Mouse (Mus musculus) megakaryocyte, embryonic 14.5 days (primary cell): Measurements from ENCODE around the gene Cpm. TPM values are rescaled to one million over a fixed set of nuclear protein-coding genes. Genes with fewer than 3 reads are reported as not detected.

Source experiments
- H3K27me3 ChIP-seq: replicated peaks from 2 replicates; pipeline ENCODE3; 2012; ENCODE audit warnings: inconsistent platforms
- H3K36me3 ChIP-seq: replicated peaks from 2 replicates; pipeline ENCODE3; 2012; ENCODE audit warnings: low read length, inconsistent platforms, mixed read lengths
- H3K4me1 ChIP-seq: 2 replicates; pipeline ENCODE4 v1.6.1; 2012; ENCODE audit warnings: inconsistent platforms
- H3K4me3 ChIP-seq: replicated peaks from 2 replicates; pipeline ENCODE3; 2012; ENCODE audit warnings: moderate library complexity, mild to moderate bottlenecking, inconsistent platforms
- H3K9me3 ChIP-seq: 2 replicates; pipeline ENCODE4 v1.6.1; 2012; ENCODE audit warnings: inconsistent platforms
- FLI1 ChIP-seq: IDR thresholded peaks from 2 replicates; pipeline ENCODE4 v1.6.1; 2012; ENCODE audit warnings: low read length, inconsistent platforms, mixed read lengths
- GATA1 ChIP-seq: IDR thresholded peaks from 3 replicates; pipeline ENCODE4 v1.6.1; 2012; ENCODE audit warnings: mixed read lengths, low read length, inconsistent platforms, borderline replicate concordance
- polyA plus RNA-seq: library from polyadenylated mRNA; stranded (reverse); fragments of >175 nt; gene quantifications from 2 replicates; pipeline ENCODE4 v1.2.3, GENCODE M21; 2012; ENCODE audit warnings: low replicate concordance; ENCODE audit not compliant: insufficient read depth

The Cpm gene
- polyA plus RNA-seq, 1 experiment, result not detected

DNA sequence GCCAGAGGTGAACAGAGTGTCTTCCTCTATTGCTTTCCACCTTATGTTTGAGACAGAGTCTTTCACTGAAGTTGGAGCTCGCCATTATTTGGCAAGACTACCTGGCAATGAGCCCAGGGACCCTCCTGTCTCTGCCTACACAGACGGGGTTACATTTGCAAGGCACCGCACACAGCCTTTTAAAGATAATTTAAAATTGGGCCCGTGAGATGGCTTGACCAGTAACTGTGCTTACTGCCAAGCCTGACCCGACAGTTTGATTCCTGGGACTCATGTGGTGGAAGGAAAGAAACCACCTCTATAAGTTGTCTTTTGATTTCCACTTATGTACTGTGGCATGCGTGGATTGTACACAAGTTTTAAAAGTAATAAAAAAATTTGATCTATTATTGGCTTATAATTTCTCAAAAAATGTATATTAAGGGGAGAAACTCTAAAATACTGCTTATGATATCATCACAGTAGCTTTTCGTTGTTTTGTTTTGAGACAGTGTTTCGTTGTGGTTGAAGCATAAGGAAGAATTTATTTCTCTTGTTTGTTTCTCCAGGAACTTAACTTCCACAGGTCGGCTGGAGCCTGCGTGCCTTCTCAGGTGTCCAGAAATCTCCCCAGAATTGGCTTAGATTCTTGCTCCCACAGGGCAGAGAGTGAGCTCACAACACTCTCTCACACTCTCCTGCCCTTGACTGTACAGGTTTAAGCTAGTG, 5.2 kb downstream of the Cpm start:
- H3K36me3 ChIP-seq, result no peaks in the 10 kb centered on the region
- H3K4me3 ChIP-seq, result no peak overlapping the region
- H3K27me3 ChIP-seq, result peaks cover 33% of the 10 kb centered on the region
- H3K9me3 ChIP-seq, result peaks cover 13% of the 10 kb centered on the region
- H3K4me1 ChIP-seq, result peaks cover 7% of the 10 kb centered on the region
- no peak for TF ChIP-seq GATA1

DNA sequence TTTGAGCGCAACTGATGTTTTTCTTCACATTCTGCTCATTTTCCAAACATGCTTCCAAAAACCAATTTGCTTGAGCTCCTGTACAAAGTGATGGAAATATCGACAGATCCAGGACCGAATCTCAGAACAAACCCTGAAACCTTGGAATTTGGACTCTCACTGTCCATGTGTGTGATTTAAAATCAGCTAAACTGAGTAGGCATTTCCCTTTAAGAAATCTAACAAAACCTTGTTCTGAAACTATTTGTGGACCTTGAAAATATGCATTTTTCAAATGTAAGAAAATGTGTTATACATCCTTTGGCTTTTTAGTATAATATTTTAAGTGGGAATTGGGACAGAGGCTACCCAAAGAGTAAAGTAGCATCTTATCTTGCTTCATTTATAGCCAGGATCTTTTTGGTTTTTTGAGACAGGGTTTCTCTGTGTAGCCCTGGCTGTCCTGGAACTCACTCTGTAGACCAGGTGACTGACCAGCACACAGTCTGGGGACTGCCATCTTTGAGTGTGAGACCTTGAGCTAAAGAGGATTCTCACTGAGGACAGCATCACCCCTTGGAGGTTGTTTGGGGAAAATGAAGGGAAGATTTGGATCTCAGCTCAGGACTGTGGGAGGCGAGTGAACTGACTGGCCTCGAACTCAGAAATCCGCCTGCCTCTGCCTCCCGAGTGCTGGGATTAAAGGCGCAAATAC, 5.9 kb downstream of the Cpm start:
- TF ChIP-seq FLI1 (no peak), GATA1 (no peak)
- peaks cover 13% of the 10 kb centered on the region for H3K9me3 ChIP-seq
- no peak overlapping the region for H3K4me3 ChIP-seq

DNA sequence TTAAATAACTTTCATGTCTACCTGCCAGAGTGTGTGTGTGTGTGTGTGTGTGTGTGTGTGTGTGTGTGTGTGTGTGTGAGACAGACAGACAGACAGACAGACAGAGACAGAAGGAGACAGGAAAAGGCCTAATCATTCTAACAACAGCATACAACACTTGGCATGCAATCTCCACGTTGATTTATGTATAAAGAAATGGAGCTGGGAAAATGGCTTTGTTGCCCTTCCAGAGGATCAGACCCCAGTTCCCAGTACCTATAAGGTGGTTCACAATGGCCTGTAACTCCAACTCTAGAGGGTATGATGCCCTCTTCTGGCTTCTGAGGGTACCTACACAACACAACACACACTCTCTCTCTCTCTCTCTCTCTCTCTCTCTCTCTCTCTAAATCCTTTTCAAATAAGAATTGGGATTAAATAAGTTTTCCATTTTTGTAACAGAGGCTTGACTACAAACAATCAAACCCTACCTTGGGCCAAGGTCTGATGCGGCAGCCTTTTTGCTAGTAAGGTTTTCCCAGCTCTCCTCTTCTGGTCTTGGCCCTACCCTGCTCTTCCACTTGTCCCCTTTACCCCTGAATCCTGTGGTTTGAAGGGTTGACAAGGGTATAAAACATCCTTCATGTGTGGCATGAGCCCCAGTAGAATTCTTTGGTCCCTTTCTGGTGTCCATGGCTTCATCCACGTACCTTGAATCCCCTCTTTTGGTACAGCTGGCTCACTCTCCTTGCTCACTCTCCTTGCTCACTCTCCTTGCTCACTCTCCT, 6.7 kb downstream of the Cpm start:
- TF ChIP-seq FLI1 (no peak), GATA1 (no peak)
- no peaks in the 10 kb centered on the region for H3K36me3 ChIP-seq
- H3K4me3 ChIP-seq, result no peak overlapping the region
- peaks cover 11% of the 10 kb centered on the region for H3K4me1 ChIP-seq
- peaks cover 23% of the 10 kb centered on the region for H3K27me3 ChIP-seq
- peaks cover 13% of the 10 kb centered on the region for H3K9me3 ChIP-seq

More for the DNA sequence above, 5.9 kb downstream of the Cpm start:
- H3K36me3 ChIP-seq, result no peaks in the 10 kb centered on the region
- H3K4me1 ChIP-seq, result peaks cover 9% of the 10 kb centered on the region
- H3K27me3 ChIP-seq, result peaks cover 28% of the 10 kb centered on the region

DNA sequence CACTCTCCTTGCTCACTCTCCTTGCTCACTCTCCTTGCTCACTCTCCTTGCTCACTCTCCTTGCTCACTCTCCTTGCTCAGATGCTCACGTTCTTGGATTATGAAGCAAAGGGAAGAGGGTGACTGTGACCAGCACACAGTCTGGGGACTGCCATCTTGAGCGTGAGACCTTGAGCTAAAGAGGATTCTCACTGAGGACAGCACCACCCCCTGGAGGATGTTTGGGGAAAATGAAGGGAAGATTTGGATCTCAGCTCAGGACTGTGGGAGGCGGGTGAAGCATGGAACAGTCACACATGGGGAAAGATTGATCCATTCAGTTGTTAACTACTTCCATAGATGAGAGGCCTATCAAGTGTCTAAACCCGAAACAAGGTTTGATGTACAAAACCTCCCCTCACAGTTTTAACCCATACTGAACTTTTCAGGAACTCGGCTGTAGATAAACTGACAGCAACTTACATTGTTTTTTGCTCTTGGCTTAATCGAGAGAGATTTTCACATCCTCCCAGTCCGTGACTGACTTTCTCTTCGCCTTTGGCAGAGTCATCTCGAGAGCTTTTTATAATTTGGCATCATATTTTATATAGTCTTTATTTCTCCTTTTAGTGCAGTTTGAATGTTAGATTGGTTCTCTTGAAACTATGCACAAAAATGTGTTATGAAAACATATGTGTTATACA, 7.9 kb downstream of the Cpm start:
- Histone ChIP-seq H3K4me3 (no peak overlapping the region), H3K9me3 (peaks cover 13% of the 10 kb centered on the region), H3K27me3 (peaks cover 20% of the 10 kb centered on the region), H3K4me1 (peaks cover 11% of the 10 kb centered on the region), H3K36me3 (no peaks in the 10 kb centered on the region)
- TF ChIP-seq GATA1 (no peak), FLI1 (no peak)

DNA sequence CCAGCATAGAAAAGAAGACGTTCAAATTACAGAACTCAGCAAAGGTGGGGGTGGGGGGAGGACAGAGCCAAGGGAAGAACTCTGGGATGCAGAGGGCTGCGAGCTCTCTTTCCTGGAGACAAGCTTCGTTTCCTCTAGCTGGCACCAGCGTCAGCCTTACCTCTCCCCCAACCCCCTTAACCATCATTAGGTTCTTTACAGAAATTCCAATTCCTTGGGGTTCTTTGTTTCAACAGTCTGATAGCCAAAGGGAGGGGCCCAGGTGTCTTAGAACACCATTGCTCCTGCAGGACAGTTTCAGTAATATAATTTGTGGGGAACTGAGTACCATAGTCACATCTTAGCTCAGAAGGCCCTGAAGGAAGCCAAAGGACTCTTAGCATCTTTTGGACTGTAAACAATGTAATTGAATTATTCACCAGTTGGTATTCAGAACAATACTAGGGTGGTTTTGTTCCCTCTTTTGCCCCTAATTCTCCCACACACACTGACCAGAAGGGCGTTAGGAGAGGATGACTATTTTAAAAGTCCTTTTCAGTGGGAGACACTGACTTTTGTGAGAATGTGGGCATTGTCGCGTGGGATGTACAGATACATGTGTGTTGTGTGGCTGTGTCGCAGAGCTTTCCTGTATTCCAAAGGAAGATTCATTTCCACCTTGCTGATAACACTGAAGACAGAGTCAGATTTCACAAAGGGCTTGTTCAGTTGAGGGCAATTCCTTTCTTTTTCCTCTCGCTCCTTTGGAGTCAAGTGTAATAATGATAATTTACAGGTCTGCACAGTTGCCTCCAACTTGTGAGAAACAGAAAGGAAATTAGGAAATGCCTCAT, 8.7 kb downstream of the Cpm start:
- Histone ChIP-seq H3K9me3 (peaks cover 13% of the 10 kb centered on the region), H3K4me3 (no peak overlapping the region), H3K4me1 (peaks cover 11% of the 10 kb centered on the region), H3K27me3 (peaks cover 18% of the 10 kb centered on the region), H3K36me3 (no peaks in the 10 kb centered on the region)
- TF ChIP-seq FLI1 (no peak), GATA1 (no peak)

DNA sequence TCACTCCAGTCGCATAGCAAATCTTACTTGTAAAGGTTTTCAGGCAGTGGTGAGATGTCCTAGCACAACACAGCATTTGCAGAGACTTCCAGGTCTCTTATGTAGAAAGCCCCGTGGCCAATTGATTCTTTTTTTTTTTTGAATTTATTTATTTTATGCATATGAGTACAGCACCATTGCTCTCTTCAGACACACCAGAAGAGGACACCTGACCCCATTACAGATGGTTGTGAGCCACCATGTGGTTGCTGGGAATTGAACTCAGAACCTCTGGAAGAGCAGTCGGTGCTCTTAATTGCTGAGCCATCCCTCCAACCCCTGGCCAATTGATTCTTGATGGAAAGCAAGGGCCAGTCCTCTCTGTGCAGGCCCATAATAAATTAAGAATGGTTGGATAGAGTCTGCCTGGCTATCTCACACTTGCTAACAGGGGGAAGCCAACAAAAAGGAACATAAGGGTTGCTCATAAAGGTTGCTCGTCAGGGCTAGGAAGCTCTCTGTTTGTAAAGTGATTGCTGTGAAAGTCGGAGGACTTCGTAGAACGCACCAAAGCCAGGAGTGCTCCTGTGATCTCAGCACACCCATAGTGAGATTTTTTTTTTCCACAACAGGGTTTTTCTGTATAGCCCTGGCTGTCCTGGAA, 9.4 kb downstream of the Cpm start:
- no peak overlapping the region for H3K4me3 ChIP-seq
- peaks cover 11% of the 10 kb centered on the region for H3K4me1 ChIP-seq
- no peaks in the 10 kb centered on the region for H3K36me3 ChIP-seq
- peaks cover 19% of the 10 kb centered on the region for H3K27me3 ChIP-seq
- peaks cover 13% of the 10 kb centered on the region for H3K9me3 ChIP-seq
- TF ChIP-seq GATA1, result no peak
- no peak for TF ChIP-seq FLI1

DNA sequence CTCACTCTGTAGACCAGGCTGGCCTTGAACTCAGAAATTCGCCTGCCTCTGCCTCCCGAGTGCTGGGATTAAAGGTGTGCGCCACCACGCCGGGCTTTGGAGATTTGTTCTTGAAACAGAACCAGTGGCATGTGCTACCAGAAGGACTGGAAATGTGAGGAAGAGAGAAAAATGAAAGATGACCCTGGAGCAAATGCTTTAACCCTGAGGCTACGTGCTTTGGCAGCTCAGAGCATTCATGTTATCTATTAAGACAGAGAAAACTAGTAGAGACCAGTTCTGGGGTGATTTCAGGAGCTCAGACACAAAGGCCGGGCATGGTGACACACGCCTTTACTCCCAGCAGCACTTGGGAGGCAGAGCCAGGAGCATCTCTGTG, 9.9 kb downstream of the Cpm start:
- H3K9me3 ChIP-seq, result peaks cover 13% of the 10 kb centered on the region
- no peaks in the 10 kb centered on the region for H3K36me3 ChIP-seq
- no peak for TF ChIP-seq GATA1
- no peak for TF ChIP-seq FLI1
- H3K4me1 ChIP-seq, result peaks cover 11% of the 10 kb centered on the region
- peaks cover 15% of the 10 kb centered on the region for H3K27me3 ChIP-seq
- H3K4me3 ChIP-seq, result no peak overlapping the region

DNA sequence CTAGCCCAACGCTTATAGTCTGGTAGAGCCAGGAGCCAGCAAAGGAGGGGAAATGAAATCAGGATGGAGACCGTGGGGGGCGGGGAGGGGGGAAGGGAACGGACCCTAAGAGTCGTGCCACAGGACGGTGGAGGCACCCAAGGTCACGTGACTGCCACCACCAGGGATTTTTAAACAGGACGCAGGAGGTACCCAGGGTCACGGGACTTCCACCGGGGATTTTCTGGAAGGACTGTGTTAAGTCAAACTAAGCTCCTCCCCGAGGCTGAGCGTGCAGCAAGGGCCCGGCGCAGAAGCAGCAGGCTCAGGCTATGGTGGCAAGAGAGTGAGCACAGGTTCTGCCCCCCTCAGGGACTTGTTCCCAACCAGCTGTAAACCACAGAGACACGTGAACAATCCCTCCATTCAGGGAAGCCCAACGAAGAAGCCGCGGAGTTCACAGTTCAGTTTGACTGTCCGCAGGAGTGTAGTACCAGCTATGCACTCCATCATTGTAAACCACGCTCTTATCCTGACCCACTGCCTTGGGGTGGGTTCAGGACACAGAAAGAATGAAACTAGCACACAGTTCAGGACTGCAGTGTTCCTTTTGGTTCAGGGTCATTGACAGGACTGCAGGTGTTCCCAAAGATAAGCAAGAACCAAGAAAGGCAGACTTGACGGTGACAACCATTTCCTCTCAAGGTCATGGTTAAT, 10.7 kb downstream of the Cpm start:
- Histone ChIP-seq H3K4me3 (peak overlapping the region; percentile 43), H3K9me3 (peaks cover 13% of the 10 kb centered on the region), H3K36me3 (no peaks in the 10 kb centered on the region), H3K4me1 (peaks cover 11% of the 10 kb centered on the region), H3K27me3 (peaks cover 11% of the 10 kb centered on the region)
- no peak for TF ChIP-seq GATA1
- TF ChIP-seq FLI1, result no peak
